Mouse (Mus musculus): Measurements from ENCODE around the gene Cenps.

DNA sequence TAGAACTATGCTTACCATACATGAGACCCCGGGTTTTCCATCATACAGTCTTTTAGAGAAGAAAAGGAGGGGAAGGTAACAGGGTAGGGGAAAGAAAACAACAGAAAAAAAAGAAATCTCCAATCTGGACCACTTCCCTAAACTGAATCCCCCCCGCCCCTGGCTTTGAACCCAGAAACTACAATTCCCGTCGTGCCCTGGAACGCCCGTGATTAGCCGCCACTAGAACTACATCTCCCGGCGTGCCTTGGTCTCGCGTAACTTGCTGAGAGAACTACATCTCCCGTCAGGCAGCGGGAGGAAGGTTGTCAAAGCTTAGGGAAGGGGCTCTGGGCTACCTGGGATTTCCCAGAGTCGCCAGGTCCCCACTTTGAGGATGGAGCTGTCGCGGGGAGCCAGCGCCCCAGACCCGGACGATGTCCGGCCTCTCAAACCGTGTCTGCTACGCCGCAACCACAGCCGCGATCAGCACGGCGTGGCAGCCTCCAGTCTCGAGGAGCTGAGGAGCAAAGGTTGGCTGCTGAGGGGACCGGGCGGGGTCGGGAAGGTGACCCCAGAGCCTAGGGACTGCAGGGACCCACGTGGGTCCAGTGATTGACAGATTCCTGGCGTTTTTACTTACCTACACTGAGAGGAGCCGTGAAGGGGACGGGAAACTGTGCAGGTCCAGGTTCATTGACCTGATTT, 33.4 kb downstream of the Cenps start, which contains the start of gene Dffa:
- TF ChIP-seq CTCF (conservative IDR thresholded peaks at IDR 0.05; ENCODE audit: low read length) (no peak), POU5F1 (IDR thresholded peaks at IDR 0.05; ENCODE audit: borderline replicate concordance, low read length) (no peak), NANOG (IDR thresholded peaks at IDR 0.05; ENCODE audit: borderline replicate concordance, low read length) (no peak)

All from E14TG2a.4 (cell line).